Mouse (Mus musculus) midbrain, embryonic 16.5 days (tissue): Measurements from ENCODE around the gene Il1r1. TPM values are rescaled to one million over a fixed set of nuclear protein-coding genes. Genes with fewer than 3 reads are reported as not detected.

Source experiments
- ATAC-seq: fragments of 200-750 bp; cut with Nextera tagmentation; 2 replicates; pipeline ENCODE4 v1.8.0; 2017; ENCODE audit warnings: moderate TSS enrichment
- H3K27ac ChIP-seq: fragments of 300-500 bp; sonication (generic); 2 replicates; pipeline ENCODE4 v1.5.1; 2014; ENCODE audit warnings: mild to moderate bottlenecking, low read length, mixed read lengths
- H3K27me3 ChIP-seq: fragments of 300-500 bp; sonication (generic); 2 replicates; pipeline ENCODE4 v1.6.1; 2014; ENCODE audit warnings: low read depth, low read length, mixed read lengths; ENCODE audit not compliant: control insufficient read depth, insufficient read depth
- H3K36me3 ChIP-seq: fragments of 300-500 bp; sonication (generic); 2 replicates; pipeline ENCODE4 v1.6.1; 2014; ENCODE audit warnings: mild to moderate bottlenecking, low read length, moderate library complexity, mixed read lengths; ENCODE audit not compliant: control insufficient read depth, insufficient read depth
- H3K4me1 ChIP-seq: fragments of 300-500 bp; sonication (generic); 2 replicates; pipeline ENCODE4 v1.6.1; 2014; ENCODE audit warnings: mild to moderate bottlenecking, low read length, mixed read lengths; ENCODE audit not compliant: control insufficient read depth, insufficient read depth
- H3K4me2 ChIP-seq: fragments of 300-500 bp; sonication (generic); 2 replicates; pipeline ENCODE4 v1.6.1; 2014; ENCODE audit warnings: mild to moderate bottlenecking, low read length, mixed read lengths
- H3K4me3 ChIP-seq: fragments of 300-500 bp; sonication (generic); 2 replicates; pipeline ENCODE4 v1.5.1; 2014; ENCODE audit warnings: low read depth, mild to moderate bottlenecking, low read length, moderate library complexity, mixed read lengths
- H3K9ac ChIP-seq: fragments of 300-500 bp; sonication (generic); 2 replicates; pipeline ENCODE4 v1.6.1; 2014; ENCODE audit warnings: low read depth, low read length, mixed read lengths
- H3K9me3 ChIP-seq: fragments of 300-500 bp; sonication (generic); replicated peaks from 2 replicates; pipeline ENCODE4 v1.6.1; 2014; ENCODE audit warnings: mild to moderate bottlenecking, low read length, mixed read lengths; ENCODE audit not compliant: control insufficient read depth, poor library complexity, severe bottlenecking
- WGBS: fragments of 180-500 bp; shearing (Covaris S2); extraction: QIAGEN DNeasy Blood & Tissue Kit; methylation state at CpG from one replicate; pipeline ENCODE4 v1.1.7; 2014; 5-methylcytosine and 5-hydroxymethylcytosine counted together
- polyA plus RNA-seq: library from polyadenylated mRNA; unstranded; fragments of >200 nt; fragmentation: Nextera tagmentation; extraction: Ambion mirVana; gene quantifications from 2 replicates; pipeline ENCODE4 v1.2.1, GENCODE M21; 2015

The Il1r1 gene
- polyA plus RNA-seq, result 0.68 and 0.72 TPM in 2 replicates

- Histone ChIP-seq H3K27me3 (no peaks in the 10 kb centered on the region), H3K4me2 (no peak within 1 kb of the TSS), H3K9me3 (no peaks in the 10 kb centered on the region), H3K36me3 (no peaks in the 10 kb centered on the region), H3K9ac (no peak within 1 kb of the TSS), H3K4me3 (no peak within 1 kb of the TSS), H3K27ac (no peak within 1 kb of the TSS), H3K4me1 (no peaks in the 10 kb centered on the region)
- ATAC-seq, result no peak
- 68% methylated on average over 12 of the region's 12 CpGs for WGBS
Observed at GRCm38 (mm10) chr1:40224539-40225284, at the start of gene Il1r1. Gene Il1r1, plus strand, starts transcription at chr1:40225080.

DNA sequence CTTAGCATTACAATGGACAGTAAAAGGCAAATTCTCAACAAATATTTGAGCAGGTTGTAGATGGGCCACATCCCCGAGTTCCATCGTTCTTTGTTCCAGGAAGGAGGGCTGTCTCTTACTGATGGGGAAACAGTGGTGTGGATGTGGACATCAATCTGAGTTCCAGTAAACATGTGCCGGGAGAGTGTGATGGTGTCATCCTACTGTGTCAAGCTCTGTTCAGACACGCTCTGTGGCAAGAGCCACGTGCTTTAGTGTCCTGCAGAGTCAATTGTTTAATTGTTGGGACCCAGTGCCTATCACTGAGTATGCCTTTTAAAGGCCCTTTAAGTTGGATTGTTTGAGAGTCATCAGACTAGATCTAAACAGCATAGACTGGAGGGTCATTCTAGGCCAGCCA is 49.8 kb upstream of the Il1r1 start:
- no peak overlapping the region for H3K4me3 ChIP-seq
- no peaks in the 10 kb centered on the region for H3K36me3 ChIP-seq
- H3K4me1 ChIP-seq, result no peaks in the 10 kb centered on the region
- H3K27me3 ChIP-seq, result no peaks in the 10 kb centered on the region
- ATAC-seq, result no peak
- 87% methylated on average over 5 of the region's 5 CpGs for WGBS
- H3K4me2 ChIP-seq, result no peak overlapping the region
- no peak overlapping the region for H3K9ac ChIP-seq
- H3K9me3 ChIP-seq, result no peaks in the 10 kb centered on the region
- no peak overlapping the region for H3K27ac ChIP-seq

GRCm38 (mm10) chr1:40175797-40176196 is 49.1 kb upstream of the Il1r1 start:
- H3K27ac ChIP-seq, result no peak overlapping the region
- H3K4me1 ChIP-seq, result no peaks in the 10 kb centered on the region
- no peak overlapping the region for H3K4me3 ChIP-seq
- 95% methylated on average over 1 of the region's 1 CpGs for WGBS
- no peaks in the 10 kb centered on the region for H3K36me3 ChIP-seq
- H3K9ac ChIP-seq, result no peak overlapping the region
- H3K27me3 ChIP-seq, result no peaks in the 10 kb centered on the region
- H3K9me3 ChIP-seq, result no peaks in the 10 kb centered on the region
- H3K4me2 ChIP-seq, result no peak overlapping the region
- ATAC-seq, result no peak

DNA sequence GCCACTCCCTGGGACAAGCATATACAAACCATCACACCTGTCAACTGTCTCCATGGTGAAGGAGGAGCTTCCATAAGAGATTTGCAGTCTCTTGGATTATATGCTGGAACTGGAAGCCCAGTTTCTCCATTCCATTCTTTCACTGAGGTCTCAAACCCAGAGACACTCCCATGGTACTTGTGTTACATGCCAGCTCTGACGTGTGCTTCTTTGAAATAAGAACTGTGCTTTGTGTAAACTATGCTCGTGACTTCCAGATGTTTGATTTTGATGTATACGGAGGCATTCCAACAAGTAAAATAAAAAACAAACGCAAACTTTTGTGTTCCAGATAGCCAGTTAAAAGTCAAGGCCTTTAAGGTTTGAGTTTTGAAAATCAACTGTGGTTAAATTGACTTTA is 45.8 kb upstream of the Il1r1 start:
- no peak overlapping the region for H3K4me2 ChIP-seq
- H3K36me3 ChIP-seq, result no peaks in the 10 kb centered on the region
- no peaks in the 10 kb centered on the region for H3K27me3 ChIP-seq
- H3K9ac ChIP-seq, result no peak overlapping the region
- no peaks in the 10 kb centered on the region for H3K4me1 ChIP-seq
- no peaks in the 10 kb centered on the region for H3K9me3 ChIP-seq
- no peak for ATAC-seq
- H3K4me3 ChIP-seq, result no peak overlapping the region
- H3K27ac ChIP-seq, result no peak overlapping the region
- 84% methylated on average over 4 of the region's 4 CpGs for WGBS

GRCm38 (mm10) chr1:40179493-40179892 is 45.4 kb upstream of the Il1r1 start:
- no peaks in the 10 kb centered on the region for H3K4me1 ChIP-seq
- H3K4me2 ChIP-seq, result no peak overlapping the region
- no peak overlapping the region for H3K9ac ChIP-seq
- no peaks in the 10 kb centered on the region for H3K36me3 ChIP-seq
- no peaks in the 10 kb centered on the region for H3K9me3 ChIP-seq
- no peak overlapping the region for H3K4me3 ChIP-seq
- H3K27ac ChIP-seq, result no peak overlapping the region
- no peak for ATAC-seq
- H3K27me3 ChIP-seq, result no peaks in the 10 kb centered on the region
- 78% methylated on average over 1 of the region's 1 CpGs for WGBS

DNA sequence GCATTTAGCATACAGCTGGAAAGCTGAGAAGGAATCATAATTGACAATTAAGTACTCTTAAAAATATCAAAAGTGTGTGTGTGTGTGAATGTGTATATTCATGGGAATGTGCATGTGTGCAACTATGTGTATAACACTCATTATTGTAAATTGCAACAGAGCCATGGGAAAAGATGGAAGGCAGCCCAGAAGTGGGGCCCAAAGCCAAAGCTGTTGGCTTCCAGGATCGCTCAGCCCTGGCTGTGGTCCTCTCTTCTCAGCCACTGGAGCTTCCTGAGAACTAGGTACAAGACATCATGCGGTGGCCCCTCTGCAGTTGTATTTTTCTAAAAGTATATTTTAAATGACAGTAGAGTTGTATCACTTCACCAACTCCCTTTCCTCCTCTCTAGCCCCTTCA is 44.0 kb upstream of the Il1r1 start:
- no peaks in the 10 kb centered on the region for H3K36me3 ChIP-seq
- H3K9ac ChIP-seq, result no peak overlapping the region
- no peaks in the 10 kb centered on the region for H3K9me3 ChIP-seq
- WGBS, result 82% methylated on average over 2 of the region's 2 CpGs
- no peak overlapping the region for H3K27ac ChIP-seq
- H3K4me1 ChIP-seq, result no peaks in the 10 kb centered on the region
- no peak overlapping the region for H3K4me2 ChIP-seq
- no peaks in the 10 kb centered on the region for H3K27me3 ChIP-seq
- no peak for ATAC-seq
- no peak overlapping the region for H3K4me3 ChIP-seq

DNA sequence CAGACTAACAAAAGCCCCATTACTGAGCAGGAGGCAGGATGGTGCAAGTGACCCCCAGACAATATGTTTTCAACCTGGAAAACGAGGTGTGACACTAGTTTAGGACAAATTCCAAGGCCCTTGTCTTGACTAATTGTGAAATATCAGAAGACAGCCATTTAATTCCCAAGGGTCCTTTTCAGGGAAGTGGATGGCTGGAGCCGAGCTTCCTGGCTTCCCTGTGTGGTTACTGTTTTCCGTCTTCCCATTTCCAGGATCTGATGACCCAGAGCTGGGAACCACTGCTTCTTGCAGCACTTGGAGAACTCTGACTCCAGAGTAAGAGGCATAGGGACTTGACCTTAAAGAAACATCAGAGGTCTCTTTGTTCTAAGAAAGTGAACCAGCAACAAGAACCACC is 43.2 kb upstream of the Il1r1 start:
- Histone ChIP-seq H3K9ac (no peak overlapping the region), H3K4me3 (no peak overlapping the region), H3K4me2 (no peak overlapping the region), H3K4me1 (no peaks in the 10 kb centered on the region), H3K36me3 (no peaks in the 10 kb centered on the region), H3K9me3 (no peaks in the 10 kb centered on the region), H3K27me3 (no peaks in the 10 kb centered on the region), H3K27ac (no peak overlapping the region)
- 58% methylated on average over 3 of the region's 3 CpGs for WGBS
- no peak for ATAC-seq

DNA sequence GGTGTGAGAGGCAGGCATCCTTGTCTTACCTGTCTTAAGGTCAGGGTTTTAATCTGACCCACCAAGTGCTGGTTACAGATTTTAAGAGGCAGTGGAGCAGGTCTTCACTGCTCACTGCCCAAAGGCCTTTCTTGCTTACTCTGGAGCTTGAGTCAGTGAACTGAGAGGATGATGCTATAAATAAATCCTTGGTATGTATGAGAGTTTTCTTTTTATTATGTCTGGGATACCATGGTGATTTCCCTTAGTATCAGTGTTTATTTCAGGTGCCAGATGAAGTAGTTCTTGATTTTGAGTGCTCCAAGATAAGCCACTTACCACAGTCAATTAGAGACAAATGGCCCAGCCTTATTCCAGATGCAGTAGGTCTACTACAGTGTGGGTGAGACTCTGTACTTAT is 41.5 kb upstream of the Il1r1 start:
- Histone ChIP-seq H3K27me3 (no peaks in the 10 kb centered on the region), H3K9me3 (no peaks in the 10 kb centered on the region), H3K9ac (no peak overlapping the region), H3K36me3 (no peaks in the 10 kb centered on the region), H3K4me1 (no peaks in the 10 kb centered on the region), H3K27ac (no peak overlapping the region), H3K4me3 (no peak overlapping the region), H3K4me2 (no peak overlapping the region)
- ATAC-seq, result no peak

DNA sequence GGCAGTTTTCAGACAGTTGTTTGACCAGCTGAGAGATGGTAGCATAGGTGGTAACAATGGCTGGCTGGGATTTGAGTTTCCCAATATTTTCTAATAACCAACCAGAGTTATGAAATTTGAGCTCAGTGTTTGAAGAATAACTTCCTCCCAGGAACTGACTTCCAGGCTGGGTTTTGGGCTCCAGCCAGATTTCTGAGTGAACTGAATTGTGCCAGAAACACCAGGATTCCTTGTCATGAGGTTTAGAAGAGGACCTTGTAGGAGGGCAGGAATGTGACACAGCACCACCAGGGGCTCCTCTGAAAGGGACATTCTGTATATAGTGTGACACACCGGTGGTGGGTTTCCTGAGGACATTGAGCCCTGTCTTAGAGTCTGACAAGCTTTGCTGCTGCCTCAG is 36.9 kb upstream of the Il1r1 start:
- 95% methylated on average over 1 of the region's 1 CpGs for WGBS
- no peak overlapping the region for H3K4me3 ChIP-seq
- no peaks in the 10 kb centered on the region for H3K36me3 ChIP-seq
- no peak overlapping the region for H3K9ac ChIP-seq
- no peaks in the 10 kb centered on the region for H3K4me1 ChIP-seq
- no peak overlapping the region for H3K27ac ChIP-seq
- ATAC-seq, result no peak
- H3K9me3 ChIP-seq, result no peaks in the 10 kb centered on the region
- H3K4me2 ChIP-seq, result no peak overlapping the region
- H3K27me3 ChIP-seq, result no peaks in the 10 kb centered on the region
